Mouse (Mus musculus): ENCODE results near the gene Rprd2. TPM values are rescaled to one million over a fixed set of nuclear protein-coding genes. Genes with fewer than 3 reads are reported as not detected.
A peak's percentile ranks its signal among the peaks of the same experiment; 100 is the strongest.

The Rprd2 gene
- polyA plus RNA-seq, 1 experiment: 8.5 TPM

DNA sequence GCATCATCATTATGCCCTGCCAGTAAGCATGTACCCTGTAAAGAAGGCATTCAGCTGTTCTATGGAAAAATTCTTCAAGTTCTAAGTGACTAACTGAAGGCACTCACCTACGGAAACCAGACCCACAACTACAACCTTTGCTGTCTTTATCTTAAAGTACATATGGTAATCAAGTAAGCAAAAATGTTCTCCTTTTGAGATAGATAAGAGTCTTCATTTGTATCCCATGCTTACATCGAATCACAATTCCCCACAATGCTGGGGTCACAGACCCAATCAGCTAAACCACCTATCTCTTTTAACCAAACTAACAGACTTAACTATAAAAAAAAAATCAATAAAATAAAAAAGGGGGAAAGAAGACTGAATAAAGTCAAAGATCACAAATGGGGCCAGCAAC, 20.6 kb upstream of the Rprd2 start:
- no peaks in the 10 kb centered on the region for H3K79me2 ChIP-seq (ENCODE audit: control insufficient read depth, insufficient read depth)

DNA sequence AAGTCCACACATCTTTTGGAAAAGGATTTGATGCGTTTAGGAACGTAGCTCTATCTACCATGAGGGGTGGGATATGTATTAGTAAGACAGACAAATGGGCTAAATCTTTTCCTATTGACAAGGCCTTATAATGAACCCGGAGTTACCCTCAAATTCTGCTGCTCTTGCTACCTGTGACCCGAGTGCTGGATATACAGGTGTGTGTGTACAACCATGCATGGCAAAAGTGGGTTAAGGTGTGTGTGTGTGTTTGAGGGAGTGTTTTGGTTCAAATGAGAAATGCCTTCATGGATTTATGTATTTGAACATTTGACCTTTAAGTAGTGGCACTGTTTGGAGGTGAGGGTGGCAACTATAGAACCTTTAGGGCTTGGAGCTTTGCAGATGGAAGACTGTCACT, 10.4 kb upstream of the Rprd2 start:
- Histone ChIP-seq H3K4me2 (ENCODE audit: low read depth) (no peak overlapping the region), H3K79me2 (ENCODE audit: control insufficient read depth, insufficient read depth) (no peaks in the 10 kb centered on the region), H3K36me3 (ENCODE audit: control insufficient read depth, insufficient read depth) (peaks cover 39% of the 10 kb centered on the region), H3ac (ENCODE audit: control insufficient read depth, insufficient read length) (no peak overlapping the region), H3K27me3 (ENCODE audit: control insufficient read depth, insufficient read depth, insufficient read length) (no peaks in the 10 kb centered on the region), H3K4me3 (no peak overlapping the region)
- TF ChIP-seq USF1 (IDR thresholded peaks at IDR 0.05; ENCODE audit: low read depth): no peak
- no peak for TF ChIP-seq TCF12 (IDR thresholded peaks at IDR 0.05; ENCODE audit: insufficient read depth, poor library complexity, severe bottlenecking)
- no peak for TF ChIP-seq MYOG (IDR thresholded peaks at IDR 0.05; ENCODE audit: control insufficient read depth in 1 of 3, insufficient read depth in 1 of 3, insufficient read length in 2 of 3, low read depth in 2 of 3)
- no peak for TF ChIP-seq POLR2AphosphoS2 (IDR thresholded peaks at IDR 0.05; ENCODE audit: insufficient read length, low read depth)

More for the DNA sequence above, 20.6 kb upstream of the Rprd2 start:
- Histone ChIP-seq H3K36me3 (ENCODE audit: control insufficient read depth, insufficient read depth) (peaks cover 70% of the 10 kb centered on the region), H3K4me2 (ENCODE audit: low read depth) (no peak overlapping the region), H3K4me3 (no peak overlapping the region), H3K27me3 (ENCODE audit: control insufficient read depth, insufficient read depth, insufficient read length) (no peaks in the 10 kb centered on the region), H3ac (ENCODE audit: control insufficient read depth, insufficient read length) (no peak overlapping the region)
- TF ChIP-seq USF1 (IDR thresholded peaks at IDR 0.05; ENCODE audit: low read depth) (no peak), MAX (IDR thresholded peaks at IDR 0.05; ENCODE audit: low read depth) (no peak), SRF (IDR thresholded peaks at IDR 0.05; ENCODE audit: control insufficient read depth, insufficient read length, low read depth) (no peak), TCF12 (IDR thresholded peaks at IDR 0.05; ENCODE audit: insufficient read depth, poor library complexity, severe bottlenecking) (no peak), MYOG (IDR thresholded peaks at IDR 0.05; ENCODE audit: control insufficient read depth in 1 of 3, insufficient read depth in 1 of 3, insufficient read length in 2 of 3, low read depth in 2 of 3) (no peak), POLR2AphosphoS2 (IDR thresholded peaks at IDR 0.05; ENCODE audit: insufficient read length, low read depth) (no peak), MYOD1 (IDR thresholded peaks at IDR 0.05; ENCODE audit: control insufficient read depth in 1 of 3, insufficient read length in 2 of 3, low read depth in 2 of 3) (no peak), CEBPB (IDR thresholded peaks at IDR 0.05; ENCODE audit: insufficient read depth, poor library complexity, severe bottlenecking) (no peak), TCF3 (IDR thresholded peaks at IDR 0.05; ENCODE audit: insufficient read length, low read depth) (no peak), POLR2A (IDR thresholded peaks at IDR 0.05; ENCODE audit: insufficient read length, low read depth) (no peak), E2F4 (IDR thresholded peaks at IDR 0.05; ENCODE audit: insufficient read depth) (no peak), REST (IDR thresholded peaks at IDR 0.05; ENCODE audit: insufficient read depth, insufficient read length) (no peak)

DNA sequence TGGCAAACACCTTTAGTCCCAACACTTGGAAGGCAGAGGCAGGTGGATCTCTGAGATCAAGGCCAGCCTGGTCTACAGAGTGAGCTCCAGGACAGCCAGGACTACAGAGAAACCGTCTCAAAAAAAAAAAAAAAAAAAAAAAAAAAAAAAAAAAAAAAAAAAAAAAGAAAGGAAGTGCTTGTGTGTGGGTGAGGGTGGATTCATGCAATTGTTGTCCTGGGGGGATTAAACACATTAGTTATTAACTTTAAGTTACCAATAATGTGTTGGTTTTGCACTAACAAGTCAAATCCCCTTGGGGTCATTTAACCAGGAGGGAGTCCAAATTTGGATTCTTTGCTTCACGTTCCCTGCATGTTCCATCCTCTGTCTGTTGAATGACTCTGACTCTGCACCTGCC, 7.6 kb upstream of the Rprd2 start:
- Histone ChIP-seq H3K36me3 (ENCODE audit: control insufficient read depth, insufficient read depth) (peaks cover 15% of the 10 kb centered on the region), H3K4me2 (ENCODE audit: low read depth) (no peak overlapping the region), H3K79me2 (ENCODE audit: control insufficient read depth, insufficient read depth) (no peaks in the 10 kb centered on the region), H3K4me3 (no peak overlapping the region), H3K27me3 (ENCODE audit: control insufficient read depth, insufficient read depth, insufficient read length) (no peaks in the 10 kb centered on the region), H3ac (ENCODE audit: control insufficient read depth, insufficient read length) (no peak overlapping the region)
- TF ChIP-seq POLR2A (IDR thresholded peaks at IDR 0.05; ENCODE audit: insufficient read length, low read depth) (no peak), TCF12 (IDR thresholded peaks at IDR 0.05; ENCODE audit: insufficient read depth, poor library complexity, severe bottlenecking) (no peak), MAX (IDR thresholded peaks at IDR 0.05; ENCODE audit: low read depth) (no peak), MYOG (IDR thresholded peaks at IDR 0.05; ENCODE audit: control insufficient read depth in 1 of 3, insufficient read depth in 1 of 3, insufficient read length in 2 of 3, low read depth in 2 of 3) (no peak), MYOD1 (IDR thresholded peaks at IDR 0.05; ENCODE audit: control insufficient read depth in 1 of 3, insufficient read length in 2 of 3, low read depth in 2 of 3) (no peak), E2F4 (IDR thresholded peaks at IDR 0.05; ENCODE audit: insufficient read depth) (no peak), USF1 (IDR thresholded peaks at IDR 0.05; ENCODE audit: low read depth) (no peak), CEBPB (IDR thresholded peaks at IDR 0.05; ENCODE audit: insufficient read depth, poor library complexity, severe bottlenecking) (no peak), REST (IDR thresholded peaks at IDR 0.05; ENCODE audit: insufficient read depth, insufficient read length) (no peak), TCF3 (IDR thresholded peaks at IDR 0.05; ENCODE audit: insufficient read length, low read depth) (no peak), SRF (IDR thresholded peaks at IDR 0.05; ENCODE audit: control insufficient read depth, insufficient read length, low read depth) (no peak), POLR2AphosphoS2 (IDR thresholded peaks at IDR 0.05; ENCODE audit: insufficient read length, low read depth) (no peak)

DNA sequence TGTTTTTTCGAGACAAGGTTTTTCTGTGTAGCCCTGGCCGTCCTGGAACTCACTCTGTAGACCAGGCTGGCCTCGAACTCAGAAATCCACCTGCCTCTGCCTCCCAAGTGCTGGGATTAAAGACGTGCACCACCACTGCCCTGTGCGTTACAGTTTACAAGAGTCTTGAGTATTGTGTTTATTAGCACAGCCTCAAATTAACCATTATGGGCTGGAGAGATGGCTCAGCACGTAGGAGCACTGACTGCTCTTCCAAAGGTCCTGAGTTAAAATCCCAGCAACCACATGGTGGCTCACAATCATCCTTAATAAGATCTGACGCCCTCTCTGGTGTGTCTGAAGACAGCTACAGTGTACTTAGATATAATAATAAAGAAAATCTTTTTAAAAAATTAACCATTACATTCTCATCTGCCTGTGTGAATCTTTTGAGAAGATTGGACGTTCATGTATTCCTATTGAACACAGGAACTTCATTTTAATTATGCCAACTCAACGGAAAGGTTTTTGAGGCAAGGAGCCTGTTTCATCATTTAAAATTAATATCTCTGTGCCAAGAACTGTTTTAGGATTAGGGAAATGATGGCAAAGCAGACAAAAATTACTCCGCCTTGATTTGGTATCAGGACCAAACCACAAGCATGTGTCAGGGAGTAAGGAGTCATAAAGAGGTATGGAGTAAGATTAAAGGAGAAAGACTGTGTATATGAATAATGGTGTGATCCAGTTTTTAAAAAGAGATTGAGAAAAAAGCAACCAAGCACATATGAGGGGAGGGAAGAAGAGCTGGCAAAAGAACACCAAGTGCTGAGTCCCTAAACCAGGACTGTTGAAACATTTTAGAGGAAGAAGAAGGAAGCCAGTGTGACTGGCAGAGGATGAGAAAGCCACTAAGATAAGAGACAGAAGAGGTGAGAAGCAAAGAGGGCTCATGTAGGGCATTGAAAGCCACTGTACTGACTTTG, 1.7 kb upstream of the Rprd2 start:
- TF ChIP-seq TCF12 (IDR thresholded peaks at IDR 0.05; ENCODE audit: insufficient read depth, poor library complexity, severe bottlenecking): no peak
- TF ChIP-seq E2F4 (IDR thresholded peaks at IDR 0.05; ENCODE audit: insufficient read depth): no peak
- no peak for TF ChIP-seq SRF (IDR thresholded peaks at IDR 0.05; ENCODE audit: control insufficient read depth, insufficient read length, low read depth)
- TF ChIP-seq REST (IDR thresholded peaks at IDR 0.05; ENCODE audit: insufficient read depth, insufficient read length): no peak
- TF ChIP-seq TCF3 (IDR thresholded peaks at IDR 0.05; ENCODE audit: insufficient read length, low read depth): no peak
- TF ChIP-seq MYOD1 (IDR thresholded peaks at IDR 0.05; ENCODE audit: control insufficient read depth in 1 of 3, insufficient read length in 2 of 3, low read depth in 2 of 3): no peak
- no peak for TF ChIP-seq CEBPB (IDR thresholded peaks at IDR 0.05; ENCODE audit: insufficient read depth, poor library complexity, severe bottlenecking)

More for the DNA sequence above, 1.7 kb upstream of the Rprd2 start:
- H3K4me2 ChIP-seq (ENCODE audit: low read depth): peak overlapping the region; percentile 90
- peak overlapping the region; percentile 99 for H3K4me3 ChIP-seq
- H3ac ChIP-seq (ENCODE audit: control insufficient read depth, insufficient read length): peak overlapping the region; percentile 82
- H3K36me3 ChIP-seq (ENCODE audit: control insufficient read depth, insufficient read depth): no peaks in the 10 kb centered on the region
- H3K79me2 ChIP-seq (ENCODE audit: control insufficient read depth, insufficient read depth): peaks cover 32% of the 10 kb centered on the region
- no peaks in the 10 kb centered on the region for H3K27me3 ChIP-seq (ENCODE audit: control insufficient read depth, insufficient read depth, insufficient read length)
